Mouse (Mus musculus): ENCODE measurements around the gene Chmp1a. TPM values are rescaled to one million over a fixed set of nuclear protein-coding genes. Genes with fewer than 3 reads are reported as not detected.

Chmp1a gene
- polyA plus RNA-seq, 1 experiment: 114 TPM

- H3K4me3 ChIP-seq: no peak overlapping the region
- H3K79me2 ChIP-seq (ENCODE audit: control insufficient read depth, insufficient read depth): peaks cover 15% of the 10 kb centered on the region
- no peaks in the 10 kb centered on the region for H3K27me3 ChIP-seq (ENCODE audit: control insufficient read depth, insufficient read depth, insufficient read length)
- no peak overlapping the region for H3K4me2 ChIP-seq (ENCODE audit: low read depth)
- no peak overlapping the region for H3ac ChIP-seq (ENCODE audit: control insufficient read depth, insufficient read length)
- TF ChIP-seq MYOG (IDR thresholded peaks at IDR 0.05; ENCODE audit: control insufficient read depth in 1 of 3, insufficient read depth in 1 of 3, insufficient read length in 2 of 3, low read depth in 2 of 3) (no peak), POLR2A (IDR thresholded peaks at IDR 0.05; ENCODE audit: insufficient read length, low read depth) (no peak), CEBPB (IDR thresholded peaks at IDR 0.05; ENCODE audit: insufficient read depth, poor library complexity, severe bottlenecking) (no peak)
- H3K36me3 ChIP-seq (ENCODE audit: control insufficient read depth, insufficient read depth): peaks cover 1% of the 10 kb centered on the region
These were observed 2.9 kb upstream of the Chmp1a start for GRCm38 (mm10) chr8:123215430-123215829.

DNA sequence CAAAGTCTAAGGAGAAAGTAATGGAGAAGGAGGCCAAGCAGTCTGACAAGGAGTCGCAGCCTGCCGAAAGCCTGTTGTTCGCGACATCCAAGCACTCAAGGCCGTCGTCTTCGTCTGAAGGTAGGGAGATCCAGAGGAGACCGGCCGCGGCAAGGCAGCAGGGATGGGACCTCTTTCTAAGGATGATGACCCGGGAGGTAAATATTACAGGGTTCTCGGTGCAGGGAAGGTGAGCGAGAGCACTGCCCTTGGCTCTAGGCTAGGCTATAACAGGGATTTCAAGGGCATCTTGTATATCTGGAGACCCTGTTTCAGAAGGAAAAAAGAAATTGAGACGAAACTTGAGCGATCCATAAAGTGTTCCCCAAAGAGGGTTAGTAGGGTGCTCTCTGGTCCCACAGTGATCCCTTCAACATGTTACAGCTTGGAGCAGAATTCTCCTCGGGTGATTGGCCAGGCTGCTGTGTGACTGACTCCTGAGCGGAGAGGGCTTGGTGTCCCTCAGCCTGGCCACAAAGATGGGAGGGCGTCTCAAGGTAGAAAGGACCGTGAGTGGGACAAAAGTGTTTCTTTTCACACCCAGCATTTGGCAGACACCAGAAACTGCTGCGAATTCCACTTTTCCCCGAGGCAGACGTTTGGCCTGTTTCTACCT lies 682 bp upstream of the Chmp1a start:
- peak overlapping the region; percentile 63 for H3ac ChIP-seq (ENCODE audit: control insufficient read depth, insufficient read length)
- H3K4me2 ChIP-seq (ENCODE audit: low read depth): peak overlapping the region; percentile 87
- peaks cover 11% of the 10 kb centered on the region for H3K36me3 ChIP-seq (ENCODE audit: control insufficient read depth, insufficient read depth)
- H3K27me3 ChIP-seq (ENCODE audit: control insufficient read depth, insufficient read depth, insufficient read length): no peaks in the 10 kb centered on the region
- no peak for TF ChIP-seq REST (IDR thresholded peaks at IDR 0.05; ENCODE audit: insufficient read depth, insufficient read length)
- no peak for TF ChIP-seq POLR2AphosphoS2 (IDR thresholded peaks at IDR 0.05; ENCODE audit: insufficient read length, low read depth)
- TF ChIP-seq SRF (IDR thresholded peaks at IDR 0.05; ENCODE audit: control insufficient read depth, insufficient read length, low read depth): no peak
- TF ChIP-seq USF1 (IDR thresholded peaks at IDR 0.05; ENCODE audit: low read depth): no peak
- H3K79me2 ChIP-seq (ENCODE audit: control insufficient read depth, insufficient read depth): peaks cover 15% of the 10 kb centered on the region
- H3K4me3 ChIP-seq: peak overlapping the region; percentile 85

- peak overlapping the region; percentile 85 for H3K4me3 ChIP-seq
- peak overlapping the region; percentile 63 for H3ac ChIP-seq (ENCODE audit: control insufficient read depth, insufficient read length)
- peaks cover 15% of the 10 kb centered on the region for H3K36me3 ChIP-seq (ENCODE audit: control insufficient read depth, insufficient read depth)
- peak overlapping the region; percentile 89 for H3K4me2 ChIP-seq (ENCODE audit: low read depth)
- H3K27me3 ChIP-seq (ENCODE audit: control insufficient read depth, insufficient read depth, insufficient read length): no peaks in the 10 kb centered on the region
- peaks cover 15% of the 10 kb centered on the region for H3K79me2 ChIP-seq (ENCODE audit: control insufficient read depth, insufficient read depth)
- no peak for TF ChIP-seq REST (IDR thresholded peaks at IDR 0.05; ENCODE audit: insufficient read depth, insufficient read length)
- no peak for TF ChIP-seq SRF (IDR thresholded peaks at IDR 0.05; ENCODE audit: control insufficient read depth, insufficient read length, low read depth)
These were observed 687 bp downstream of the Chmp1a start for GRCm38 (mm10) chr8:123211876-123212275.

DNA sequence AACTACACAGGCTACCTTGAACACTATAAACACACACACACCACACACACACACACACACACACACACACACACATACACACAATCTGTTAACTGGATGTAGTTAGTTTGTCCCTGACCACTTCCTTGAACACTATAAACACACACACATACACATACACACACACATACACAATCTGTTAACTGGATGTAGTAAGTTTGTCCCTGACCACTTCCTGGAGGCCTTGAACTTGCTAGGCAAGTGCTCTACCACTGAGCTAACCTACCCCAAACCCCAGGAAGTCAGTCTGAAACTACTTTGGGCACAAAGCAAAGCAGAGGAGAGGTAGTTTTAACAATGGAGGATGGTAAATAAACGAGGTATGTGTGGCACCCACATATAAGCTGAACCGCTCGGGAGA lies 9.0 kb downstream of the Chmp1a start:
- TF ChIP-seq CEBPB (IDR thresholded peaks at IDR 0.05; ENCODE audit: insufficient read depth, poor library complexity, severe bottlenecking): no peak
- TF ChIP-seq POLR2A (IDR thresholded peaks at IDR 0.05; ENCODE audit: insufficient read length, low read depth): no peak
- no peak for TF ChIP-seq MAX (IDR thresholded peaks at IDR 0.05; ENCODE audit: low read depth)
- TF ChIP-seq SRF (IDR thresholded peaks at IDR 0.05; ENCODE audit: control insufficient read depth, insufficient read length, low read depth): no peak
- TF ChIP-seq TCF12 (IDR thresholded peaks at IDR 0.05; ENCODE audit: insufficient read depth, poor library complexity, severe bottlenecking): no peak
- no peak for TF ChIP-seq TCF3 (IDR thresholded peaks at IDR 0.05; ENCODE audit: insufficient read length, low read depth)
- TF ChIP-seq E2F4 (IDR thresholded peaks at IDR 0.05; ENCODE audit: insufficient read depth): no peak
- no peak for TF ChIP-seq POLR2AphosphoS2 (IDR thresholded peaks at IDR 0.05; ENCODE audit: insufficient read length, low read depth)
- no peak for TF ChIP-seq MYOD1 (IDR thresholded peaks at IDR 0.05; ENCODE audit: control insufficient read depth in 1 of 3, insufficient read length in 2 of 3, low read depth in 2 of 3)
- no peak for TF ChIP-seq USF1 (IDR thresholded peaks at IDR 0.05; ENCODE audit: low read depth)
- no peak for TF ChIP-seq MYOG (IDR thresholded peaks at IDR 0.05; ENCODE audit: control insufficient read depth in 1 of 3, insufficient read depth in 1 of 3, insufficient read length in 2 of 3, low read depth in 2 of 3)
- TF ChIP-seq REST (IDR thresholded peaks at IDR 0.05; ENCODE audit: insufficient read depth, insufficient read length): no peak
- H3K4me2 ChIP-seq (ENCODE audit: low read depth): no peak overlapping the region
- H3ac ChIP-seq (ENCODE audit: control insufficient read depth, insufficient read length): no peak overlapping the region
- peaks cover 3% of the 10 kb centered on the region for H3K27me3 ChIP-seq (ENCODE audit: control insufficient read depth, insufficient read depth, insufficient read length)
- H3K36me3 ChIP-seq (ENCODE audit: control insufficient read depth, insufficient read depth): peaks cover 10% of the 10 kb centered on the region
- no peak overlapping the region for H3K4me3 ChIP-seq
- H3K79me2 ChIP-seq (ENCODE audit: control insufficient read depth, insufficient read depth): no peaks in the 10 kb centered on the region

- TF ChIP-seq MAX (IDR thresholded peaks at IDR 0.05; ENCODE audit: low read depth) (no peak), USF1 (IDR thresholded peaks at IDR 0.05; ENCODE audit: low read depth) (no peak), SRF (IDR thresholded peaks at IDR 0.05; ENCODE audit: control insufficient read depth, insufficient read length, low read depth) (no peak), POLR2AphosphoS2 (IDR thresholded peaks at IDR 0.05; ENCODE audit: insufficient read length, low read depth) (no peak), MYOG (IDR thresholded peaks at IDR 0.05; ENCODE audit: control insufficient read depth in 1 of 3, insufficient read depth in 1 of 3, insufficient read length in 2 of 3, low read depth in 2 of 3) (no peak), E2F4 (IDR thresholded peaks at IDR 0.05; ENCODE audit: insufficient read depth) (no peak), TCF3 (IDR thresholded peaks at IDR 0.05; ENCODE audit: insufficient read length, low read depth) (no peak), CEBPB (IDR thresholded peaks at IDR 0.05; ENCODE audit: insufficient read depth, poor library complexity, severe bottlenecking) (no peak)
- Histone ChIP-seq H3K79me2 (ENCODE audit: control insufficient read depth, insufficient read depth) (no peaks in the 10 kb centered on the region), H3K36me3 (ENCODE audit: control insufficient read depth, insufficient read depth) (peaks cover 6% of the 10 kb centered on the region), H3ac (ENCODE audit: control insufficient read depth, insufficient read length) (no peak overlapping the region), H3K4me2 (ENCODE audit: low read depth) (no peak overlapping the region), H3K27me3 (ENCODE audit: control insufficient read depth, insufficient read depth, insufficient read length) (peaks cover 3% of the 10 kb centered on the region), H3K4me3 (no peak overlapping the region)
These were observed 10.3 kb downstream of the Chmp1a start for GRCm38 (mm10) chr8:123202288-123202687.

Data from myocyte (in vitro differentiated cells).